Mouse (Mus musculus): Measurements from ENCODE around the gene Slfnl1. TPM values are rescaled to one million over a fixed set of nuclear protein-coding genes. Genes with fewer than 3 reads are reported as not detected.
A peak's percentile ranks its signal among the peaks of the same experiment; 100 is the strongest.

The Slfnl1 gene
- total and polyA plus RNA-seq, 3 experiments: 0.17 TPM; not detected in 2

DNA sequence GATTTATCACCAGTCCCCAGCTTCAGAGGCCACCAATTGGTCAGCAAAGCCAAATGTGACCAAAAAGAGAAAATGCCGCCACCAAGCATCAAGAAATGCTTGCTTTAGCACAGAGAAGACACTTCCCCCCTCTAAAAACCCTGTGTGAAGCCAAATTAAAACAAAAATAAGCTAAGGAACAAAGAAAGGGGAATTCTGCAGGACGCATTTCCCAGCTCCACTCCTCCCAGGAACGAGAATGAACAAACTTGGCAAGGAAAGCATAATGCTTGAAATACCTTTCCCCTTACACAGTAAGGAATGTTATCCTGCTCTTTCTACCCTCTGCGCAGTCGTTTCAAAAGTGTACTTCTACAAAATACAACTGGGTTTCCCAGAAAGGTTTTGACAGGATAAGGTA lies 36.0 kb downstream of the Slfnl1 start:
- H3K4me2 ChIP-seq (ENCODE audit: insufficient read depth, low read depth, poor library complexity, severe bottlenecking): peak overlapping the region; percentile 77
- no peaks in the 10 kb centered on the region for H3K9me3 ChIP-seq (replicated peaks; ENCODE audit: low read length)
- peaks cover 16 to 33% of the 10 kb centered on the region in 2 experiments for H3K36me3 ChIP-seq (replicated peaks in 1 of 2; ENCODE audit: control insufficient read depth in 1 of 2, insufficient read depth in 1 of 2, low read length in 1 of 2)
- H3K9ac ChIP-seq (ENCODE audit: insufficient read depth, low read depth): peak overlapping the region; percentile 15; the same call in 1 of the 2 replicates
- peak overlapping the region in 1 of 3 experiments; percentile 81 for H3K4me3 ChIP-seq (replicated peaks in 1 of 3; ENCODE audit: low read depth in 2 of 3, low read length in 2 of 3, poor library complexity in 1 of 3)
- in situ Hi-C loops (cut with MboI; ENCODE audit: low pct_ligation_motif_present, low pct_unique_long_range_greater_than_20kb, low sequenced_read_pairs): no loop called here
- peaks cover 37% of the 10 kb centered on the region for H3K79me2 ChIP-seq (replicated peaks; ENCODE audit: control insufficient read depth, extremely low read depth, insufficient read depth, poor library complexity, severe bottlenecking)
- TF ChIP-seq E2F4 (IDR thresholded peaks at IDR 0.05; ENCODE audit: insufficient replicate concordance, low read depth, low read length) (no peak), HCFC1 (IDR thresholded peaks at IDR 0.05; ENCODE audit: low read depth, low read length) (no peak), ZC3H11A (IDR thresholded peaks at IDR 0.05; ENCODE audit: low read depth, low read length) (no peak), ZMIZ1 (IDR thresholded peaks at IDR 0.05; ENCODE audit: low read depth, low read length) (no peak), TBP (conservative IDR thresholded peaks at IDR 0.05; ENCODE audit: low read depth, low read length) (no peak), USF2 (conservative IDR thresholded peaks at IDR 0.05; ENCODE audit: low read depth, low read length) (no peak), SIN3A (IDR thresholded peaks at IDR 0.05; ENCODE audit: low read length) (no peak), ZNF384 (IDR thresholded peaks at IDR 0.05; ENCODE audit: low read depth, low read length) (no peak), POLR2A (IDR thresholded peaks at IDR 0.05; ENCODE audit: low read depth, low read length) (no peak), RAD21 (IDR thresholded peaks at IDR 0.05; ENCODE audit: low read depth, low read length) (no peak)
- H3K4me1 ChIP-seq (ENCODE audit: control insufficient read depth in 1 of 2, insufficient read depth in 2 of 2): peaks cover 0 to 45% of the 10 kb centered on the region in 2 experiments; a peak in 2 of 4 replicates
- dilution Hi-C loops (cut with MboI; ENCODE audit: extremely low pct_ligation_motif_present, extremely low pct_unique_long_range_greater_than_20kb, low sequenced_read_pairs): no loop called here
- no peak overlapping the region for H3K27ac ChIP-seq (ENCODE audit: insufficient read depth, low read depth)
- peaks cover 7% of the 10 kb centered on the region for H3K27me3 ChIP-seq (replicated peaks)
- no peak for DNase-seq (ENCODE audit: extremely low read depth)

GRCm38 (mm10) chr4:120569025-120569424 lies 37.0 kb downstream of the Slfnl1 start:
- Histone ChIP-seq H3K27ac (ENCODE audit: insufficient read depth, low read depth) (no peak overlapping the region), H3K4me2 (ENCODE audit: insufficient read depth, low read depth, poor library complexity, severe bottlenecking) (peak overlapping the region; percentile 91), H3K4me3 (replicated peaks in 1 of 3; ENCODE audit: low read depth in 2 of 3, low read length in 2 of 3, poor library complexity in 1 of 3) (peak overlapping the region; percentile 63 to 81 (median 77)), H3K4me1 (ENCODE audit: control insufficient read depth in 1 of 2, insufficient read depth in 2 of 2) (peaks cover 0 to 45% of the 10 kb centered on the region in 2 experiments; a peak in 2 of 4 replicates), H3K79me2 (replicated peaks; ENCODE audit: control insufficient read depth, extremely low read depth, insufficient read depth, poor library complexity, severe bottlenecking) (peaks cover 34% of the 10 kb centered on the region), H3K9me3 (replicated peaks; ENCODE audit: low read length) (no peaks in the 10 kb centered on the region), H3K27me3 (replicated peaks) (peaks cover 7% of the 10 kb centered on the region), H3K9ac (ENCODE audit: insufficient read depth, low read depth) (peak overlapping the region; percentile 95), H3K36me3 (replicated peaks in 1 of 2; ENCODE audit: control insufficient read depth in 1 of 2, insufficient read depth in 1 of 2, low read length in 1 of 2) (peaks cover 7 to 23% of the 10 kb centered on the region in 2 experiments)
- dilution Hi-C loops (cut with MboI; ENCODE audit: extremely low pct_ligation_motif_present, extremely low pct_unique_long_range_greater_than_20kb, low sequenced_read_pairs) (no loop called here), in situ Hi-C loops (cut with MboI; ENCODE audit: low pct_ligation_motif_present, low pct_unique_long_range_greater_than_20kb, low sequenced_read_pairs) (no loop called here)
- no peak for DNase-seq (ENCODE audit: extremely low read depth)
- no peak for TF ChIP-seq SIN3A (IDR thresholded peaks at IDR 0.05; ENCODE audit: low read length)
- no peak for TF ChIP-seq CTCF (conservative IDR thresholded peaks at IDR 0.05 in 1 of 2, IDR thresholded peaks at IDR 0.05 in 1 of 2; ENCODE audit: low read depth in 2 of 2, low read length in 2 of 2)
- TF ChIP-seq E2F4 (IDR thresholded peaks at IDR 0.05; ENCODE audit: insufficient replicate concordance, low read depth, low read length): no peak
- TF ChIP-seq MAFK (IDR thresholded peaks at IDR 0.05; ENCODE audit: insufficient replicate concordance, low read length): no peak
- TF ChIP-seq MAZ (IDR thresholded peaks at IDR 0.05; ENCODE audit: low read depth, low read length): 0 out of 2 replicates have a peak, but pooled peaks have one; percentile 10
- no peak for TF ChIP-seq ZKSCAN1 (IDR thresholded peaks at IDR 0.05; ENCODE audit: borderline replicate concordance, low read depth, low read length)
- TF ChIP-seq UBTF (IDR thresholded peaks at IDR 0.05; ENCODE audit: low read depth, low read length): no peak
